Mouse (Mus musculus): ENCODE data around the gene Atg2b. TPM values are rescaled to one million over a fixed set of nuclear protein-coding genes. Genes with fewer than 3 reads are reported as not detected.

Gene Atg2b
- total and polyA plus RNA-seq, 2 experiments from 2014 or later = 8.3 to 41.2 TPM

DNA sequence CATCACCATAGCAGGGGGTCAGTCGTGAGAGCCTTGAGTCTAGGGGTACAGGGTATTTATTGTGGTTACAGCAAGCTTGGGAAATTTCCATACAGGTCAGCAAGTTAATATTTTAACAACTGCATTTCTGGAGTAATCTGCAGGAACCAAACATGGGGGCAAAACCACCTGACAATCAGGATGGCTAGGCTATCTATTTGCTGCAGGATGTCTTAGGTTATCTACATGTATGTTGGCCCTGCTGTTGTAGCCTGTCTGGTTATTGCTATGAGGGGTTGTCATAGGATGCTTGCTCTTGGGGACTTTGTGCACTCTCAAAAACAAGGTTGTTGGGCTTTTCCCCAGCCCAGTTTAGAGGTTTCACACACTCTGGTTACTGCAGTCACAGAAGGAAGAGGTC lies 39.6 kb upstream of the Atg2b start:
- no peak overlapping the region for H3K4me2 ChIP-seq (ENCODE audit: low read depth)
- H3K27ac ChIP-seq (ENCODE audit: low read depth, low read length) = no peak overlapping the region
- DNase-seq = no peak
- H3K4me3 ChIP-seq (ENCODE audit: low read depth, low read length) = no peak overlapping the region
- H3K4me1 ChIP-seq (ENCODE audit: insufficient read depth) = 0 out of 2 replicates have a peak, but pooled peaks cover 4% of the 10 kb centered on the region
- no peak for TF ChIP-seq CTCF (IDR thresholded peaks at IDR 0.05; ENCODE audit: low read depth)
- WGBS = 62% methylated on average over 1 of the region's 1 CpGs
- no peak overlapping the region for H3K9ac ChIP-seq
- no peak for ATAC-seq
- H3K27me3 ChIP-seq (ENCODE audit: insufficient read depth, low read length) = no peaks in the 10 kb centered on the region
- H3K36me3 ChIP-seq (ENCODE audit: insufficient read depth) = no peaks in the 10 kb centered on the region
- no peaks in the 10 kb centered on the region for H3K9me3 ChIP-seq (ENCODE audit: low read length)

DNA sequence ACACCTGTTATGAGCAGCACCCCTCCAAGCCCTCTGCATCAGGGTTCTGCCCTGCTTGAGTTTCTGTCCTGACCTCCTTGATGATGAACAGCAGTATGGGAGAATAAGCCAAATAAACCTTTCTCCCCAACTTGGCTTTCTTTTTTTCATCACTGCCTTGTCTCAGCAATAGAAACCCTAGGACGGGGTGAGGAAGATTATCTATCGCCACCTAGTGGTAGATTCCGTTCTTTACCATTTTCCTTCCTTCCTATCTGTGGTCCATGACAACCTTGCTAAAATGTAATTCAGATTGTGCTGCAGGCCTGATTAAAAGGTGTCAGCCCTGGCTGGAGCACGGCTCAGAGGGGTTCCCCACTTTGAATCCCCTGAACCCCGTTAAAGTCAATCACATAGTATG lies 37.6 kb upstream of the Atg2b start:
- Histone ChIP-seq H3K4me3 (ENCODE audit: low read depth, low read length) (no peak overlapping the region), H3K4me1 (ENCODE audit: insufficient read depth) (0 out of 2 replicates have a peak, but pooled peaks cover 4% of the 10 kb centered on the region), H3K9me3 (ENCODE audit: low read length) (no peaks in the 10 kb centered on the region), H3K4me2 (ENCODE audit: low read depth) (no peak overlapping the region), H3K27ac (ENCODE audit: low read depth, low read length) (no peak overlapping the region), H3K27me3 (ENCODE audit: insufficient read depth, low read length) (no peaks in the 10 kb centered on the region), H3K36me3 (ENCODE audit: insufficient read depth) (no peaks in the 10 kb centered on the region), H3K9ac (no peak overlapping the region)
- peak; percentile 88 for TF ChIP-seq CTCF (IDR thresholded peaks at IDR 0.05; ENCODE audit: low read depth)
- peak; percentile 80 for DNase-seq
- WGBS = 3% methylated on average over 5 of the region's 5 CpGs
- peak; percentile 80 for ATAC-seq

DNA sequence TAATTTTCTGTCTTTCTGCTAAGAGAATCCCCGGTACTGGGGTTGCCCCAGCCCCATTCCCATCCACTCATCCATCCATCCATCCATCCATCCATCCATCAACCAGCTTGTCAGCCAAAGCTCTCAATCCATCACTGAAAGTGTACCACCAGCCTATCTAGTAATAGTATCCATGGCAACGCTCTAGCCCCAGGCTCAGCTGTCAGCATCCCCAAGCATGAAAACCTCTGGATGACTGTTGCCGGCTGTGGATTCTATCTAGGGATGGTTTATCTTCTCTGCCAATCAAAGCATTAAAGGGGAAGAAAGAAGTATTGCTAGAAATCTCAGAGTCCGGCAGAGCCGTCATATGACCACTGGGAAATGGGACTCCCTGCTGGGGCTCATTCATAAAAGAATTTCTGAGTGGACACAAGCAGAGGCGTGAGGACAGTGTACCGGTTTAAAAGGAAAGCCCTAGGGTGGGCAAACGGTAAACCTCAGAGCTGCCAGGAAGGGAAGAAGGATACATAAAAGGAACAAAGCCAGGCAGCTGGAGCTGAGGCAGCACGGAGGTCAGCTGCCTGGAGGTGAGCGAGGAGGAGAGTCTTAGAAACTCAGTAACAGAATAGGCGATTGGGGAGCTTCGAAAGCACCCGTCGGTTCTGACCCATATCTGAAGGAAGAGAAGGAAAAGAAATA lies 36.6 kb upstream of the Atg2b start:
- no peaks in the 10 kb centered on the region for H3K36me3 ChIP-seq (ENCODE audit: insufficient read depth)
- WGBS = 40% methylated on average over 14 of the region's 14 CpGs
- DNase-seq (peak; percentile 49), ATAC-seq (peak; percentile 81)
- no peaks in the 10 kb centered on the region for H3K9me3 ChIP-seq (ENCODE audit: low read length)
- H3K9ac ChIP-seq = no peak overlapping the region
- no peak overlapping the region for H3K4me3 ChIP-seq (ENCODE audit: low read depth, low read length)
- H3K4me2 ChIP-seq (ENCODE audit: low read depth) = 0 out of 2 replicates have a peak overlapping the region, but pooled peaks have one; percentile 13
- no peak for TF ChIP-seq CTCF (IDR thresholded peaks at IDR 0.05; ENCODE audit: low read depth)
- H3K4me1 ChIP-seq (ENCODE audit: insufficient read depth) = 0 out of 2 replicates have a peak, but pooled peaks cover 4% of the 10 kb centered on the region
- 0 out of 2 replicates have a peak overlapping the region, but pooled peaks have one; percentile 40 for H3K27ac ChIP-seq (ENCODE audit: low read depth, low read length)
- H3K27me3 ChIP-seq (ENCODE audit: insufficient read depth, low read length) = no peaks in the 10 kb centered on the region

DNA sequence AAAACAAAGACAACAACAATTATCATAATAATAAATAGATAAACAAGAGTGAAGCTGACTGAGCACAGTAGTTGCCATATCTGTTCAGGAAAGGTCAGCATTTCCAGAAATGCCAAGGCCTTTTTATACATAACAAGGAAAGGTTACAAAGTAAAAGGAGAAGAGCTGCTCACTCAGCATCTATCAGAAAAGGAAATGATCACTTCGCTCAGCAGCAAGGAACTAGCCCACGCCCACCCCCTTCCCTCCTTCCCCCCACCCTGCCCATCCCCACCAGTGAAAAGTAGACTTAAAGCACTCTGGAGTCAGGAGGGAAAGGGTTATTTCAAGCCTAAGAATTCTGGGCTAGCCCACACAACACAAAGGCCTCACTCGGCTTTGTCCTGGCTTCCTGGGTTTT lies 35.2 kb upstream of the Atg2b start:
- WGBS = 74% methylated on average over 3 of the region's 3 CpGs
- ATAC-seq (no peak), DNase-seq (no peak)
- Histone ChIP-seq H3K4me3 (ENCODE audit: low read depth, low read length) (no peak overlapping the region), H3K4me2 (ENCODE audit: low read depth) (no peak overlapping the region), H3K9me3 (ENCODE audit: low read length) (no peaks in the 10 kb centered on the region), H3K27ac (ENCODE audit: low read depth, low read length) (no peak overlapping the region), H3K36me3 (ENCODE audit: insufficient read depth) (no peaks in the 10 kb centered on the region), H3K27me3 (ENCODE audit: insufficient read depth, low read length) (no peaks in the 10 kb centered on the region), H3K4me1 (ENCODE audit: insufficient read depth) (0 out of 2 replicates have a peak, but pooled peaks cover 4% of the 10 kb centered on the region), H3K9ac (no peak overlapping the region)
- no peak for TF ChIP-seq CTCF (IDR thresholded peaks at IDR 0.05; ENCODE audit: low read depth)

DNA sequence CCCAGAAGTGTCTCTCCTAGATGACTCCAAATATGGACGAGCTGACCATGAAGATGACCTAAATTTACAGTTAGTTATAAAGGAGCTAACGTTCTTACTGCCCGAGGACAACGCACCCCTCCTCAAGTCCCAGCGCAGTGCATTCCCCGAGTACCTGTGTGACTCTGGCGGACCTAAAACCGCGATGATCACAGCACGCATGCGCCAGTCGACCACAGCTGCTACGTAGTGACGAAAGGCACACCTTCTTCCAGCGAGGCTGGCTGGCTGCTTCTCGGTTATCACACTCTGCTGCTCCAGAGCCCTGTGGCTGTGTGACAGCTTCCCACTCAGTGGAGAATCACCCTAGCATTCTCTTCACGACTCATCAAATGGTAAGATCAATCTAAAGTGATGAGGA lies 33.6 kb upstream of the Atg2b start:
- Histone ChIP-seq H3K36me3 (ENCODE audit: insufficient read depth) (no peaks in the 10 kb centered on the region), H3K4me2 (ENCODE audit: low read depth) (0 out of 2 replicates have a peak overlapping the region, but pooled peaks have one; percentile 10), H3K9me3 (ENCODE audit: low read length) (no peaks in the 10 kb centered on the region), H3K27me3 (ENCODE audit: insufficient read depth, low read length) (no peaks in the 10 kb centered on the region), H3K4me1 (ENCODE audit: insufficient read depth) (0 out of 2 replicates have a peak, but pooled peaks cover 4% of the 10 kb centered on the region), H3K9ac (no peak overlapping the region), H3K4me3 (ENCODE audit: low read depth, low read length) (no peak overlapping the region), H3K27ac (ENCODE audit: low read depth, low read length) (no peak overlapping the region)
- DNase-seq (peak; percentile 22), ATAC-seq (peak; percentile 21; the same call in 1 of the 2 replicates)
- 72% methylated on average over 17 of the region's 17 CpGs for WGBS
- TF ChIP-seq CTCF (IDR thresholded peaks at IDR 0.05; ENCODE audit: low read depth) = no peak

DNA sequence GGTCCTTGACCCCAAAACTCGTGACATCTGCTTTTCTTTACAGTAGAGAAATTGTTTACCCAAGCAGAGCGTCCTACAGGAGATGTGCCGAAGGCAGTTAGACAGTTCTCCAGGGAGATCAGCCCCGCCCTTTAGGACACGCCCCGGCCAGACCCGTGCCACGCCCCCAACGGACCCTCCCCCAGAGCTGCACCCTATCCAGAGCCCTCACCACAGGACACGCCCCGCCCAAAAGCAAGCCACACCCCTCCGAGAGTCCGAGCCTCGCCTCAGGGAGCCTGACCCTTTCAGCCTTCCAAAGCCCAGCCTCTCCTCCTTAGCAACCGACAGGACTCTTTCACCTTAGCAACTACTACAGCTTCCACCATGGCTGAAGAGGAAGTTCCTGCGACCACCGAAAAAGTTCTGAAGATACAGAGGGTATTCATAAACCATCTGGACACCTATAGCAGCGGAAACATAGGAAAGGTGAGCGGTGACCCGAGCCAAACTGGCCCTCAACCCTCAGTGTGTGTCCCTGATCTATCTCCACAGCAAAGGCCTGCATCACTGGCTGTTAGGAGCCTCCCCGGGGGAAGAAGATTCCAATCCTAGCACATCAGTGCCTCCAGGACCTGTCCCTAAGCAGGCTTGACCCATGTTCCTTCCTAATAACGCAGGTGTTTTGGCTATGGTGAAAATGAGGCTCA lies 20.9 kb upstream of the Atg2b start, which contains the start of gene Ak7:
Ak7 (plus strand) TSS at position 178 of the 689 bp plus-strand sequence.
- no peak within 1 kb of the TSS; the same call in 1 of the 2 replicates for H3K4me2 ChIP-seq (ENCODE audit: low read depth)
- DNase-seq (no peak), ATAC-seq (peak; percentile 25)
- H3K9ac ChIP-seq = no peak within 1 kb of the TSS
- WGBS = 12% methylated on average over 22 of the region's 22 CpGs
- H3K27me3 ChIP-seq (ENCODE audit: insufficient read depth, low read length) = no peaks in the 10 kb centered on the region
- no peaks in the 10 kb centered on the region for H3K9me3 ChIP-seq (ENCODE audit: low read length)
- no peak within 1 kb of the TSS for H3K27ac ChIP-seq (ENCODE audit: low read depth, low read length)
- no peaks in the 10 kb centered on the region for H3K4me1 ChIP-seq (ENCODE audit: insufficient read depth)
- peaks cover 9% of the 10 kb centered on the region; the same call in 1 of the 2 replicates for H3K36me3 ChIP-seq (ENCODE audit: insufficient read depth)
- no peak within 1 kb of the TSS for H3K4me3 ChIP-seq (ENCODE audit: low read depth, low read length)
- no peak for TF ChIP-seq CTCF (IDR thresholded peaks at IDR 0.05; ENCODE audit: low read depth)

DNA sequence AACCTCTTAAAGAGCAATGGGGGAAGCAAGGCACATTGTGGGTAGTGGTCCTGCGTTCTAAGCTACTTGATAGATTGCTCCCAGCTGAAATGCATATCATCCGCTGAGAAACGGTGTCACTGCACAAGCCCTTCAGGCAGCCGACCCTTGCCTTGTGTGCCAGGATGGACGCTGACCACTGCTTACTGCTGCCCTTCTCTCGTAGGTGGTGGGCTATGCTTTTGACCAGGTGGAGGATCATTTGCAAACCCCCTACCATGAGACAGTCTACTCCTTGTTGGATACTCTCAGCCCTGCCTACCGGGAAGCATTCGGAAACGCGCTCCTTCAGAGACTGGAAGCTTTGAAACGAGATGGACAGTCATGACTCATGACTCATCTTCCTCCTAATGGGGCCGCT lies 15.4 kb upstream of the Atg2b start:
- Histone ChIP-seq H3K4me2 (ENCODE audit: low read depth) (no peak overlapping the region), H3K4me1 (ENCODE audit: insufficient read depth) (no peaks in the 10 kb centered on the region), H3K9ac (no peak overlapping the region), H3K27ac (ENCODE audit: low read depth, low read length) (no peak overlapping the region), H3K36me3 (ENCODE audit: insufficient read depth) (peaks cover 25% of the 10 kb centered on the region), H3K9me3 (ENCODE audit: low read length) (no peaks in the 10 kb centered on the region), H3K27me3 (ENCODE audit: insufficient read depth, low read length) (no peaks in the 10 kb centered on the region), H3K4me3 (ENCODE audit: low read depth, low read length) (no peak overlapping the region)
- TF ChIP-seq CTCF (IDR thresholded peaks at IDR 0.05; ENCODE audit: low read depth) = no peak
- no peak for DNase-seq
- ATAC-seq = no peak
- 91% methylated on average over 12 of the region's 12 CpGs for whole genome bisulfite sequencing

Measured in forebrain, postnatal 0 days (tissue).